Mouse (Mus musculus) mouse embryonic stem cell (cell line): ENCODE data around the gene Uhrf1.

Experiments used
- in situ Hi-C, 2 experiments: fragments of 300-500 bp; cut with MboI; formaldehyde crosslinking; loops; 1 replicate in 1 of 2; 3 replicates in 1 of 2; pipeline ENCODE4 v1.14.3; 2019 to 2020; ENCODE audit warnings: low sequenced_read_pairs in 2 of 2, low pct_unique_long_range_greater_than_20kb in 1 of 2, mixed read lengths in 1 of 2; ENCODE audit not compliant: unreplicated experiment in 1 of 2

Gene Uhrf1

GRCm38 (mm10) chr17:56330345-56330744 lies 27.2 kb downstream of the Uhrf1 start:
- in situ Hi-C loops: no loop called here

DNA sequence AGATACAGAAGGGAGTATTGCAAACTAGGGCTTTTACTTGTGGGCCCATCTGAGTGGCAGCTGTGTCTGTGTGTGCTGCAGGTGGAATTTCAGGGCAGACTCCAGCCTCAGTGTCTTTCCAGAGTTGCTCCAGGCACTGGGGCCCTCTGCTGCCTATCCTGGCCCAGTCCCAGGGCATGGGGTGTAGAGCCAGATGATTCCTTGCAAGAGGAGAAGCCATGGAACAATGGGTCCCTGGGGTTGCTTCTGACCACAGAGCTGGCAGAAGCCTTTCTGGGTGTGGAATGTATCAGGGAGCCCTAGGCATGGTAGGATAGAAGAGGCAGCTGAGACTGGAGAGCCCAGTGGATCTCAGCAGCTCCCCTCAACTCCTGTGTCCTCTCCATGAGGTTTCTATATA lies 28.1 kb downstream of the Uhrf1 start:
- in situ Hi-C loops: no loop called here

- in situ Hi-C loops: no loop called here
Measured at GRCm38 (mm10) chr17:56332987-56333386, 29.9 kb downstream of the Uhrf1 start.

- in situ Hi-C loops: no loop called here
Measured at GRCm38 (mm10) chr17:56337190-56337589, 34.1 kb downstream of the Uhrf1 start.

- in situ Hi-C loops: no loop called here
Measured at GRCm38 (mm10) chr17:56337791-56338190, 34.7 kb downstream of the Uhrf1 start.

GRCm38 (mm10) chr17:56338909-56339308 lies 35.8 kb downstream of the Uhrf1 start:
- in situ Hi-C loops: no loop called here

- in situ Hi-C loops: no loop called here
Measured at GRCm38 (mm10) chr17:56340717-56341116, 37.6 kb downstream of the Uhrf1 start.

- in situ Hi-C loops: no loop called here
Measured at GRCm38 (mm10) chr17:56343466-56343865, 40.3 kb downstream of the Uhrf1 start.

GRCm38 (mm10) chr17:56345364-56345763 lies 42.2 kb downstream of the Uhrf1 start:
- in situ Hi-C loops: no loop called here

DNA sequence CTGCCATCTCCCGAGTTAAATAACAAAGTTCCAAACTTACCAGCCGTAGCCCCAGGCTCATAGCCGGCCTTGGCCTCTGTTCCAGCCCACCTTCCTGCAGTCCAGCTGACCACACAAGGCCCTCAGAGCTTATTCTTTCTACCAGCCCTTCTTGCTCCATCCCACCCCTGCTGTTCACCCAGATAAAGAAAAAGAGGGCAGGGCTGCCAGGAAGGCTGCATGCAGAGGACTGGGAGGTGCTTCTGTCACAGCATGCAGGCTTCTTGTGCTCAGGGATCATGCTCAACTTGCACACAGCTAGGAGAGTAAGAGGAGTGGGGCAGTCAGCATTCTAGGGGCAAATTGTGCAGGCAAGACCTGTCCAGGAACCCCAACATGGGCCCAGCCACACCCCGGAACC lies 45.0 kb downstream of the Uhrf1 start:
- in situ Hi-C loops: no loop called here

- in situ Hi-C loops: no loop called here
Measured at GRCm38 (mm10) chr17:56348586-56348985, 45.5 kb downstream of the Uhrf1 start.

GRCm38 (mm10) chr17:56350694-56351093 lies 47.6 kb downstream of the Uhrf1 start:
- in situ Hi-C loops: loop anchor here (10.0 to 25.0 kb wide), 2 partner anchors 194 to 312 kb away; partner anchors contain the start of gene Ranbp3 (in 1 of the 2)

GRCm38 (mm10) chr17:56356921-56357885 lies 54.1 kb downstream of the Uhrf1 start:
- in situ Hi-C loops: loop anchor here (5.0 to 25.0 kb wide), 3 partner anchors 188 to 305 kb away; partner anchors contain the start of genes Gm20219 (in 1 of the 2) and Ranbp3 (in 1 of the 2)

- in situ Hi-C loops: loop anchor here (5.0 to 25.0 kb wide), 3 partner anchors 186 to 303 kb away; partner anchors contain the start of genes Gm20219 (in 1 of the 2) and Ranbp3 (in 1 of the 2)
Measured at GRCm38 (mm10) chr17:56359183-56359725, 56.1 kb downstream of the Uhrf1 start.

- in situ Hi-C loops: loop anchor here (5.0 to 25.0 kb wide), 3 partner anchors 185 to 302 kb away; partner anchors contain the start of genes Gm20219 (in 1 of the 2) and Ranbp3 (in 1 of the 2)
Measured at GRCm38 (mm10) chr17:56359864-56360263, 56.7 kb downstream of the Uhrf1 start.

DNA sequence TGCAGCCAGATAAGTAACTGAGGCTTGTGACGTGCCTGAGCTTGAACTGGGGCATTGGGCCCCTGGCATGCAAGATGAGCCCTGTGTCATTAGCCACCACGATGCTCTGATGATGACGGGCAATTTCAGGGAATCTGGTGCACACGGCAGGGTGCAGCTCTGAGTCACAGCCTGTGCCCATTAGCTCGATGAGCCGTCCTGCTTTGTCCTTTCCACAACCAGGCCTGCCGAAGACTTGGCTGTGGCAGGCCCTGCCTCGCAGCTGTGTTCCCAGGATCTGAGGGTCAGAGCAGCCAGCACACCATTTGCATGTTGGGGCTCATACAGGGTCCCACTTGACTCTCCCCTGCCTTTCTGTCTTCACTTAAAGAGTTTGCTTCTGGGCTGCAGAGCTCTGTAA lies 57.3 kb downstream of the Uhrf1 start:
- in situ Hi-C loops: loop anchor here in 1 of 2 experiments (25.0 kb wide), 1 partner anchor 302 kb away; the partner anchor contains the start of gene Ranbp3

DNA sequence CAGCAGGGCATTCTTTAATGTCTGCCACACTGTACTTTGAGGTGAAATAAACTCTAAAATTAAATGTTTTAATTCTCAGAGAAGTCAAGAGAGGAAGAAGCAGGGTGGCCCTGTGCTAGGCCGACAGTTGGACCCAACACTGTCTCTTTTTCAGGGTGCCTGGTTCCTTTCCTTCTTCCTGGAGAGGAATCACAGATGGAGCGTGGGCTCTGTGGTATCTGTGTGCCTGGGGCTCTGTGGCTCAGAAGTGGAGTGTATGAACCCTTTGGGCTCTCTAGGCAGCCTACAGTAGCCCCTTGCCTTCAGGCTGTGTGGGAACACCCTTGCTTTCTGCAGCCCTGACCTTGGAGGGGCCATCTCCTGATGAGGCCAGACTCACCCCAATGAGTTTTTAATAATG lies 58.4 kb downstream of the Uhrf1 start:
- in situ Hi-C loops: loop anchor here in 1 of 2 experiments (25.0 kb wide), 1 partner anchor 301 kb away; the partner anchor contains the start of gene Ranbp3

DNA sequence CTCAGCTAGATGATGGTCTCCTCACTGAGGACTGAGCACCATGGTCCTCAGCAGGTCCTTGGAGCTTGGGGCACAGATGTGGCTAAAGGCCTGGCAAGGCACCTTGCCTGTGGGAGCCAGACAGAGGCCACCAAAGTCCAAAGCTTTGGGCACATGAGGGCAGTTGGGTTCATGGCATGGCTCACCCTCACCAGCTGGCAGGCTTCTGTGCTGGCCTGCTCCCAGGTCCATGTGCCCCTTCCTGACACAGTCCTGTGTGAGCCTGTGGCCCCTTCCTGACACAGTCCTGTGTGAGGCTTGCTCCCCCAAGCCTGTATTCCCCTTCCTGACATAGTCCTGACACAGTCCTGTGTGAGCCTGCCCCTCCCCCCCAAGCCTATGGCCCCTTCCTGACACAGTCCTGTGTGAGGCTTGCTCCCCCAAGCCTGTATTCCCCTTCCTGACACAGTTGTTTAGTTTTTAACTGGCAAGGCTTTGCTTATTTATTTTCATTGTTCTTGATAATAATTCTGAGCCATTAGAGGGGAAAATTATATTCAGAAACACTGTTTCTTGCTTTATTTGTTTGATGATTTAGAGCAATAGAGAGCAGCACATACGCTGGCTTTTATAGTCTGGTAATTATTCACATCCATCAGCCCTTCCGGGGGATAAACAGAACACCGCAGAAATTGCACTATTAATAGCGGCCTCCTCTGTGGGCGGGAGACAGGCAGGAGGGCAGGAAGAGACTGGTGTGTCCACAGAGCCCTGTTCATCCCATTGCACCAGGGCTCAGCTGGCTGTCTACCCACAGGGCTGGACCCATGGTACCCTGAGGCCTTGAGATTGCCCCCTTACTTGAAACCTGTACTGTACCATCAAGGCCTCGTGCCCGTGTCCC lies 62.9 kb downstream of the Uhrf1 start:
- in situ Hi-C loops: loop anchor here in 1 of 2 experiments (25.0 kb wide), 1 partner anchor 296 kb away; the partner anchor contains the start of gene Ranbp3
